Mouse (Mus musculus) left cerebral cortex, postnatal 4 days (tissue): ENCODE measurements around the gene Hs6st1. TPM values are rescaled to one million over a fixed set of nuclear protein-coding genes. Genes with fewer than 3 reads are reported as not detected.
A peak's percentile ranks its signal among the peaks of the same experiment; 100 is the strongest.

Source experiments
- DNase-seq: peaks from one replicate; pipeline ENCODE4 v3.0.0-alpha.2; 2022
- intact Hi-C: fragments of 180-260 bp; cut with DNase I; formaldehyde crosslinking; loops from one replicate; pipeline ENCODE4 v1.15.1; 2025
- total RNA-seq, 2 experiments: library from RNA; stranded (reverse); gene quantifications; 2 replicates each; pipeline ENCODE4 v1.2.3; 2021

Hs6st1 gene
- total RNA-seq, 2 experiments from 2014 or later: 88.1 to 90.1 TPM

DNA sequence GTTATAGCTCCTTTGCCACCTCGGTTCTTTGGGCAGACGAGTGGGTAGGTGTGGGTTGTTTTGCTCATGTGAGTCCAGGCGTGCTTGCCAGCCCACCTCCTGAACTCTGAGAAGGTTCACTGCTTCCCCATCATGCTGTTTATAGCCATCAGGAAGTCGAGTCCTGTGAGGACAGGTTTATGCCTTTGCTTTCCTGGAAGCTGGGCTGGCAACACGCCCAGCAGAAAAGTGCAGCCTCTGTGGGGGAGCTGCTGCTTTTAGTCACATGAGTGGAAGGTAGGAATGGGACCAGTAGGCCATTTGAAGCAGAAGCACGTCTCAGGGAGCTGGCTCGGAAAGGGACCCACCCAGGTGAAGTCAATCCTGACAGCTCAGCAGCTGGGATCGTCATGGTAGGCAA, 11.5 kb downstream of the Hs6st1 start:
- intact Hi-C loops: no loop called here
- no peak for DNase-seq

DNA sequence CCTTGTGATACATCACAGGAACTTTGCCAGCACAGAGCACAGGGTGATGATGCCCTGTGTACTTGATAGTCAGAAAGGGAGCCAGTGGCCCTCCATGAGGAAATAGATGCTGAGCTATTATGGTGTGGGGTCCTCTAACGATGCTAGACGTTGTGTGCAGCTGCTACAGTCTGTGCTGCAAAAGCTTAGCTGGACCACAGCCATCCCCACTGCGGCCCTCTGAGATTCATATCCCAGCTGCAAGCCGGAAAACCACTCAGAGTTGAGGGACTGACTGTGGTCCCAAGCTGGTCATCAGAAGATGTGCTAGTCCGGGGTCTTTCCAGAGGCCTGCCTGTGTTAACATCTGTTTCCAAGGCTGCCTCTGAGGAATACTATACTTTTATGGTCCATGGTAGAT, 12.8 kb downstream of the Hs6st1 start:
- no peak for DNase-seq
- intact Hi-C loops: no loop called here

DNA sequence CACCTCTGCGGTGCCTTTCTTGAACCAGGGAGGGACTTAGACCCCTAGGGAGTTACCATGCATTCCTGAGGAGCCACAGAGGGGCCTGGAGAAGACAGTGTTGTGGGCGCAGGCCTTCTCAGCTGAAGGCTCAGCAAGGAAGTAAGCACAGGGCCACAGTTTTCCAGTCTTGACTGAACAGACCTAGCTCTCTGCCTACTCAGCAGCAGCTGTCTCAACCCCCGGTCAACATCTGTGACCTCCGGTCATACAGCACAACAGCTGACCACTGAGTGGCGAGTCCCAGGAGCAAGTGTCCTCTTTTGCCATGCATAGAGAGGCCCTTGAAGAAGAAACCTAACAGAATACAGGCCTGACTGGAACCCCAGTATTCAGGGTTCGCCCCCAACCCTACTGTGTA, 14.0 kb downstream of the Hs6st1 start:
- intact Hi-C loops: no loop called here

DNA sequence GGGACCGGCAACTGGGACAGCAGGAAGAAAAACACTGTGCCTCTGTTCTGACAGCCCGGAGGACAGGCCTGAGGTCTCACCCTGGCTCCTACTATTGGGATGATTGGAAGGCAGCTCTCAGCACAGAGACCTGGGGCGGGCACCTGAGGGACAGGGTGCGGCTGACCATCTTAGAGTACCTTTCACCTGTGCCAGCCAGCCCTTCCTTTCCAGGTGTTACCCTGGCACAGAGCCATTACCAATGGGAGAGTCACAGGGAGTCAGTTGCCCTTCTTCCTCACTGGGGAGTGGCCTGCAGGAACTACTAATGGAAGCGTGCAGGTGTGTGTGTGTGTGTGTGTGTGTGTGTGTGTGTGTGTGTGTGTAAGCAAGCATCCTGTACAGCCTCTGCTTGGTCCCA, 15.4 kb downstream of the Hs6st1 start:
- intact Hi-C loops: no loop called here
- no peak for DNase-seq

More for the DNA sequence above, 14.0 kb downstream of the Hs6st1 start:
- DNase-seq: no peak

DNA sequence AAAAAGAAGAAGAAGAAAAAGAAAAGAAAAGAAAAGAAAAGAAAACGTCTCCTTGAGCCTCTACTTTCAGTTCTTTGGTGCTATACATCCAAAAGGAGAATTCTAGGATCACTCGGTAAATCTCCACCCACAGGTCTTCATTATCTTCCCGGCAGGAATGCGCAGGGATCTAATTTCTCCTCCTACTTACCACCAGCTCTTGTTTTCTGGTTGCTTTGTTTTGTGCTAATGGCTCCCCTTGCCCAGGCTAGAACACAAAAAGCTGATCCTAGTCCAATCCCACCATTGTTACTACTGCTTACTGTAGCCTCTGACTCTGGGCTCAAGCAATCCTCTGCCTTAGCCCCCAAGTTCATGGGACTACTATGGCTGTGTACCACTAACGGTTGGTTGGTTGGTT, 16.9 kb downstream of the Hs6st1 start:
- intact Hi-C loops: no loop called here
- DNase-seq: no peak

DNA sequence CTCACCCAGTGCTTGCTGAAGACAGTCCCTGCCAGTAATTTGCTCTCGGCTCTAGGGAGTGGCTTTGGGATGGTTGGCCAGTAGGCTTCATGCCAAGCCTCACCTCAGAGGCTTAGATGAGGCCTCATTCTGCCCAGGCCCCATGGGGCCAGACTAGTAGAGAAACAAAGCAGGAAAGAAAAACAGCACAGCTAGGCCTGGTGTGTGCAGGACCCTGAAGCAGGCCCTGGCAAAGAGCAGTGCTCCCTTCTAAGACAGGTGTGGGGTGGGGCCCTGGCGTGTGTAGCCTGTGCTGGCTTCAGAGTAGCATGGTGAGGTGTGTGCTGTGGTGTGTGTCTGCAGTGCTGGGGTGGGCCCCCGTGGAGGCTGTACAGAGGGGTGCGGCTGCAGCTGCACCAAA, 20.2 kb downstream of the Hs6st1 start:
- intact Hi-C loops: no loop called here
- DNase-seq: no peak

DNA sequence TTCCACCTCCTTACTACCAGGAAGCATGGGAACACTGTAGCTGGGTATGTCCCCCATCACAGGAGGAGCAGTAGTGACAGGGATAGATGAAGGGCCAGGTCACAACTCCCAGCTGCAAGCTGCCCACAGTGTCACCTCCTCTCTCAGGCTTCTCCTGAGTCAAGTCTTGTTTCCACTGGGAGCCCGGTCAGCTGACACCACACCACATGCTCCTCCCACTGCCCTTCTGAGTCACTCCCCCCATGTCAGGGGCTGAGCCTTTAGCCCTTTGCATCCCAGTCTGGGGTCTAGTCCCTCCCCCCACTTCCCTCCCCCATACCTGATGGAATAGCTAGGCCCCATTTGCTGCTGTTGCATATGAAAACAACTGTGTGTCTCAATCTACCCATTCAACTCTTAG, 21.3 kb downstream of the Hs6st1 start:
- DNase-seq: no peak
- intact Hi-C loops: no loop called here

DNA sequence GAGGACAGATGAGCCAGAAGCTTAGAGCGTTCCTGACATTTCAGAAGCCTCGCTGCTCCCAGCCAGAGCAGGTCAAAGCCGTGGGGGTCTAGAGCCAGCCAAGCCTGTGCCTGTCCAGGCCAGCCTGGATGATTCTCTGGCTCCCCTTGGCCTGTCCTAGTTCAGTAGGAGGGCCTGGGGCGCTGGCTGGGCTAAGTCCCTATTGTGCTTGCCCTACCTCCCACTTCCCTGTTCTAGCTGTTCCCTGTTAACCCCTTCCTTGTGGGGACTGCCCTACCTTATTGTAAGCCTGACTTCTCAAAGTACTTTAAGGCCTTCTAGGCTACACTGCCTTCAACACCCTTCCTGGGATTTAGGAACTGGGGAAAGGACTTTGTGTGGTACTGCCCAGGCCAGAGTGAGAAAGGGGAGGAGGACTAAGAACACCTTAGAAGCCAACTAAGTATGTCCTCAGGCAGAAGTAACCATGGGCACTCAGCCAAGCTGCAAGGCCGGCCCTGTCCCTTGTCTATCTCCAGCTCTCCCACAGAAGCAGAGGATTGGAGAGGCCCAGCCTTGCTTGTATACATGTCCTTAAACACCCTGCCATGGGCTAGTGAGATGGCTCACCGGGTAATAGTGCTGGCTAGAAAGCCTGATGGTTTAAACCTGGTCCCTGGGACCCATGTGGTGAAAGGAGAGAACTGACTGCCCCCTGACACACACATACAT, 22.0 kb downstream of the Hs6st1 start:
- intact Hi-C loops: no loop called here
- no peak for DNase-seq

DNA sequence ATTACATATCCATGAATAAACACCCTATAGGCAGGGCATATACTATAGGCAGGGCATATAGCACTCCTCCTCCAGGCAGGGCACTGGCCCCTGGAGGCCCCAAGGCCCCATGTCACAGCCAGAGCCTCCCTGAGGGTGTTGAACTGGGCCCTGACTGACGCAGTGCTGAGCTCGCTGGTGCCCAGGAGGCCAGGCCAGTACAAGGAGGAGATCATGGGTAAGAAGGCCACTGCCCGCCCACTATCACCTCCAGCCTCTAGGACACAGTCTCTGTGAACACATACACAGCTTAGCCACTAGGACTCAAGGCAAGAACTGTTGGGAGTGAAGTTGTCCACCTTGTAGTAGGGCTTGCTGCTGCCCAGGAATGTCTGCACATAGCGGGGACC, 22.5 kb downstream of the Hs6st1 start:
- no peak for DNase-seq
- intact Hi-C loops: no loop called here

DNA sequence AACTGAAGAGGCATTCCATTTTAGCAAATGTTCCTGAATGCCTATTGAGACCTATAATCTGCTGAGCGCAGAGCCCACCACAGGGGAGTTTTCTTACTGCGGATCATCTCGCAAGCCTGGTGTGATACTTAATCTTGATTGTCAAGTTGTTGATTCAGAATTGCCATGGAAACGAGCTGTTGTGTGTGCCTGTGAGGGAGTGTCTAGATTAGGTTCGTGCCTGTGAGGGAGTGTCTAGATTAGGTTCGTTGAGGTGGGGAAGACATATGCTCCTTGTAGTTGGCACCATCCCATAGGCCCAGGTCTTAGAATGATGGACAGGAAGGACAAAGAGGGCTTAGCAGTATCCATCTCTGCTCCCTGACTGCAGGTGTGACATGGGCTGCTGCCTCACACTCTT, 23.0 kb downstream of the Hs6st1 start:
- DNase-seq: no peak
- intact Hi-C loops: no loop called here

DNA sequence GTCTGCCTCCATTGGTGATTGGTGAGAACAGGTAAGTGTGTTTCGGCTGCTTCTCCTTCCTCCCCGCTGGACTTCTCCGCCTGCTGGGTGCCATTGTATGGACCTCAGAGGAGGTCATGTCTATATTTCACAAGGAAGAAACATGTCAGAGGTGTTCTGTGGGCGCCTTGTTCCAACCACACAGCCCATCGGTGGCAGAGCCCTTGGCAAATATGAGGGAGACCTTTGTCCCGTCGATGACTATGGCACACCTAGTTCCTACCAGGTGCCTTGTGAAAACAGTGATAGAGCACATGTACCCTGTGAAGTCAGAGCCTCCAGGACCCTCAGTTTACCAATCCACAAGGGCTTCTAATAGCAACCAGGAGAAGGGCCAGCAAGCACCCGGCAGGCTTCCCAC, 25.5 kb downstream of the Hs6st1 start:
- no peak for DNase-seq
- intact Hi-C loops: no loop called here

DNA sequence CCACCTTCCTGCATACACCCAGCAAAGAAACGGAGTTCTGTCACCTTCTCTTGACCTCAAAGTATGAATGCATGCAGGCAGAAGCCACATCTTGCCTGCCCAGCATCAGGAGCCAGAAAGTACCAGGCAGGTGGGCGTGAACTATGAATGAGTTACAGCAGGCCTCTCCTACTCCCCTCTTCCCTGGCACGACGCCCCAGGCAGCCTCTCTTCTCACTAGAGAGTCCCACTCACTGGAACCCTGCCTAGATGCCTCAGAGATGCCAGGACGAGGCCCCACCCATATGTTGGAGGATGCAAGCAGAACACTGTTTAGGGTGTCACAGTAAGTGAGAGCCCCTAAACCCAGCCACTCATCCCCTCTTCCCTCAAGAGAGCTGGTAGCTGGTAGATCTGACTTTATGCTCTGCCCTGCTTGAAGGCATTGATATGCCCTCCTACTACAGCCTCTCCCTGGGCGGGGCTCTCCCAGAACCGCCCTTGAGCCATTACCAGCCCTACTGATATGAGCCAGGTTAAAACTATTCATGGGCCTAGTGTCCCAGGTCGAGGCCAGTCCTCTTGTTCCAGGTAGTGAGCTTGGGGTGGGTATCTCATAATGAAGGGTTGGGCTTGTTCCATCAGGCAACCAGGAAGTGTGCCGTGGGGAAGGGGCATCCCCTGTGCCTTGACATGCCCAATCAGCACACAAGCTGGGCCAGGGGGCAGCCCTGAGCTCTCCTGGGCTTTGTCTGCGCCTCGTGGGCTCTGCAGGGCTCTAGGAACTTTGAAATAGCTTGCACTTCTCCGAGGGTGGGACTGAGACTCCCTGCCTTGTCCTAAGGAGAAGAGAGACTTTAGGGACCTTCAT, 27.4 kb downstream of the Hs6st1 start:
- intact Hi-C loops: no loop called here
- DNase-seq: peak; percentile 85

DNA sequence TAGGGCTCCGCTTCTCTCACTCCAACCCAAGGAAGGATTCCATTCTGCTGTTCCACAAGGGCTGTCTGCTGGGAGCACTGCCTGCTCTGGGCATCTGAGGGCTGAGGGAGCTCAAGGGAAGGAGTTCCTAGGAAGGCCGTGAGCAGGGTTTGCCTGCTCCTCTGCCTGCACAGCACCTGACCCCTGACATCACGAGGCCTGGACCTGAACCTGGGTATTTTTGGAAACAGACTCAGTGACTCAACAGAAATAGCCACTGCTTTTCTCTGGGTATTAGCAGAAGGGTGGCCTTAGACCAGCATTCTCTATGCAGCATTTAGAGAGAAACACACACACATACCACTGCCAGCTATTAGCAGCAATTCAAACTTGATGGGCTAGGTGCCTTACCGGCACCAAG, 30.2 kb downstream of the Hs6st1 start:
- intact Hi-C loops: no loop called here
- no peak for DNase-seq

DNA sequence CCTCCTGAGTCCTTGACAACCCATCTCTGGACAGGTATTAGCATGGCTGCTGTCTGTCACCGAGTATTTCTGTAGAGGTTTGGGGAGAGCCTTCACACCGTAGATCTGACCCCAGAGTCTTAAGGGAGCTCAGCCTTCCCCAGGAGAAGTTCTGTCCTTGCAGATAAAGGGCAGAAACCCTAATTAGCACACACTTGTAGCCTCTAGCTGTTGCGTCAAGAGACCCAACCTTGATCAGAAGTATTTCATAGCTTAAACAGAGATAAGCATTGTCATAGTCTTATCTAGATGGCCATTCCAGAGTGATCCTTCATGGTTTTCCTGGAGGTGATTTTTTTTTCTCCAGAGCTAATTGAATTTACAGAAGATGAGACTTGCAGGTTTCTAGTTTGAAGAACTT, 32.2 kb downstream of the Hs6st1 start:
- intact Hi-C loops: no loop called here
- no peak for DNase-seq

DNA sequence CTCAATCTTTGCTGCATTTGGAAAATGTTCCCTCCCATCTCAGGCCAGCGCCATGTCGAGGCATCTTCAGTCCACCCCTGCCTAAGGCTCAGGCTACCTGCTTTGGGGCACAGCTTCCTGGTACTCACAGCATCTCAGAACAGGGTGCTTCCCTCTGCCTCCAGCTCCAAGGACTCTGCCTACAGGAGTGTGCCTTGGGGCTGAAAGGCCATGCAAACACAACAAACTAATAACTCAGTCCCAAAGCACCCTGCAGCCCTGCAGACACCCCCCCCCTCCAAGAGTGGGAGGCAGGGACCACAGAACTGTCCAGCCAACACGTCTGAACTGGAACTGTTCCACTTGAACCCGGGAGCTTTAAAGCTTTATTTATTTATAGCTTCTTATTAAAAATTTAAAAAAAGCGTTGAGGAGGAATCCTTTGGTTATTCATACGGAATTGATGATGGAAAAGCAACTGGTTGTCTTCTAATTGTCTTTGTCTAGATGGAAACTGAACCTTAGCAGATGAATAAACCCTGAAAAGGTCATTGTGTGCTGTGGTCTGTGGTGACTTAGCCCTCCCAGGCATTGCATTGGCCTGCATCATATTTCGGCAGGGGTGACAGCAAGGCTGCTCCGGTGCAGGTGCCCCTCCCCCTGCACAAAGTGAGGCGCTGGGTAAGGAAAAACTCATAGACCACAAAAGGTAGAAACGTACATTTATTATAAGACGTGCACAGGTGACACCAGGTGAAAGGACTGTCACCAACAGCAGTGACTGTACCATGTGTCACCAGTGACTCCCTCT, 37.9 kb downstream of the Hs6st1 start:
- intact Hi-C loops: no loop called here

DNA sequence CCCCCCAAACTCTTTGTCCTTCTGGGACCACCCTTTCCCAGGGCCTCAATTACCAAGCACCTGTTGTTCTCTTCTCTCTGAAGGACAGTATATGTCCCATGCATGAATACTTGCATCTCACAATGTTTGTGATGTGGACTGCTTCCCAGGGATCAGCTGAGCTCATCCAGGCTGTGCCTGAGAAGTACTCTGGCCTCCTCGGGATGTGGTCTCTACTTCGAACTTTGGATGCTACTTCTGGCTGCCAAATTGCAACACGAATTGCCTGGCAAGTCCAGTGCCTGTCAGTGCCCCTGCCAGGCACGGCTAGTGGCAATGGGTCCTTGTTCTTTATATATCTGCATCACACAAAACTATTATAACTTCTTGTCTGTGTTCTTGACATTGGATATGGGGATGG, 41.8 kb downstream of the Hs6st1 start:
- intact Hi-C loops: no loop called here
- no peak for DNase-seq

More for the DNA sequence above, 37.9 kb downstream of the Hs6st1 start:
- no peak for DNase-seq

DNA sequence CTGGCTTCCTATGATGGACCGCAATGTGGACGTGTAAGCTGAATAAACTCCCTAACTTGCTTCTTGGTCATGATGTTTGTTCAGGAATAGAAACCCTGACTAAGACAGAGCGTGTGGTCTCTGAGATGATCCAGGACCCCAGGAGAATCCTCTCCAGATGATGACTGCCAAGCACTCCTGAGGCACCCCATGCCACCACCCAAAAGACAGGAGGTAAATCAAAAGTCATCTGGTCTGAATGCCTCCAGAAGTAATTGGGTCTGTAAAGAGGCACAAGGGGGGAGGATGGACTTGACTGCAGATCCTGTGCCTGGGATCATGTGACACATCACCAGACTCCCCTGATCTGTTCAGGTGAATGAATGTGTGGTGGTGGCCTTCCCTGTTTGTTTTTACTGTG, 44.5 kb downstream of the Hs6st1 start:
- DNase-seq: no peak
- intact Hi-C loops: no loop called here

DNA sequence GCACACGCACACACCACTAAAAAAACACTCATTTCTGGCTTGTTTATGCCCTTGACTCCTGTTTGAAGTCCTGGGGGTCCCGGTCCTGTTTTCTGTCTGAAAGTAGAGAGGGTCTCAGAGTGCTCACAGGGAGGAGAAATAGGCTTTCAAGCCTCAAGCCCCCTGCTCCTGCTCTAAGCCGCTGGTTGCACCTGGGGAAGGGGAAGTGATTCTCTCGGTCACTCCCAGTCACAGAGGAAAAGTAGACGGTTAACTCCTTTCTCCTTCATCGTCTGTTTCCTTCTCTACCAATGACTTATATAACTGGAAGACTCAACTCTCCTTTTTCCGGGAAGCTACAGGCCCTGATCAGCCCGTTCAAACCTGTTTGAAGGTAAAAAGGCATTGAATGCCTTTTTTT, 45.5 kb downstream of the Hs6st1 start:
- DNase-seq: no peak
- intact Hi-C loops: no loop called here

DNA sequence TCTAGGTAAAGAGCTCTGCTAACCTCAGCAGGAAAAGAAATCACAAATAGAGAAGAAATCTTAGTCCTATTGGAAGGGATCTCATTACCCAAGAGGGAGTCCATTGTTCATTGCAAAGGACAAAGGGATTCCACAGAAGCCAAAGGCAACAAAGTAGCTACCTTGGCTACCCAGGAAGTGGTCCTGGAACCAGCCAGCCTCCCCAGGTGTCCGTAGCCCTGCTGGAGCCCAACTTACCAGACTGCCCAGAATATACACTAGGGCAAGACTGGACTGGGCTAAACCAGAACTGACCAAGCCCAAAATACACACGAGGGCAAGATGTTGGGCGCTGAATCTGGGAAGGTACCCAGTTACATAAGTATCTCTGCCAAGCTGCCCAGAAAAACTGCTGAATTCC, 46.6 kb downstream of the Hs6st1 start:
- DNase-seq: no peak
- intact Hi-C loops: no loop called here

DNA sequence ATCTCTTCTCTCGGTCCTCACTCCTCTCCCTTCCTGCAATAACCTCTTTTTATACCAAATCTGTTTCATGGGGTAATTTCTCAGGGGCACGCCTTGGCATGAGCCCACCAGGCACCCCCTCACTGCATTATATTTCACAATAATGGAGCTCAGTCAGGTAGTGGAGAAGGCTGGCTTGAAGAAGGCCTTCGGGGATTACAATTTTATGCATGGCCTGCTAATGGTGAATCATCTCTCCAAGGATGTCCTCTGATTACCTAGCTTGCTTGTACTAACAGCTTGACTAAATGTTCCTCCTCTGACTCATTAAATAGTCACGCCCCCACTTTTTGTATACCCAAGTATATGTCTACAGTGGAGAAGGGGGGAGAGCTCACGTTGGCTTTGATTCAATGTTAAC, 48.3 kb downstream of the Hs6st1 start:
- intact Hi-C loops: no loop called here
- no peak for DNase-seq

DNA sequence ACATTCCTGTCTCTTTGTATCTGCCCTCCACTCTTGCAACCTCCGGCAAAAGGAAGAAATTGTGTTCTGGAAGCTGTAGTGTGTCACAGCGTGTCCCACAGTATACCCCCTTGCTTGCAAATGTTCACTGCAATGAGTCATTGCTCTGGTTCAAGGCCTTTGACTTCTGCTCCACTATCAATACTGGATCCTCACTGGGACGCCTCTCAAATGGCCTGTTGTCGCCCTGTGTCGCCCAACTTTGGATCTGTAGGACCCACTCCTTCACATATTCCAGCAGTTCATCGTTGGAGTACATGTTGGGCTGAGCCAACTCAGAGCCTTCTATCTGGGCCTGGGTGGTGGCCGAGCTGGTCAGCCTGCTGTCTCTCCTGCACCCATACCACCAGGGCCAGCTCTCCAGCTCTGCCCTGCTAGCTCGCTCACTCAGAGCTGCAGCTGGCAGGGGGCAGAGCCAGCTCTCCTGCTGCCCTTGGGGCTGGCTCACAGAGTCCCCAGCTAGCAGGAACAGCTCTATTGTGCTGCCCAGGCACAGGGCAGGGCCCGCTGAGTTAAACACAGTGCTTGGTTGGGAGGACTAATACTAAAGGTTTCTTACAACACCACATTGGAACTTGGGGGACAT, 50.0 kb downstream of the Hs6st1 start:
- intact Hi-C loops: no loop called here
- DNase-seq: no peak
